Mouse (Mus musculus) stomach, postnatal 0 days (tissue): ENCODE measurements around the gene Mmp2. TPM values are rescaled to one million over a fixed set of nuclear protein-coding genes. Genes with fewer than 3 reads are reported as not detected.

Experiments used
- ATAC-seq: fragments of 200-750 bp; cut with Nextera tagmentation; 2 replicates; pipeline ENCODE4 v1.8.0; 2017; ENCODE audit not compliant: low FRiP score, low TSS enrichment
- DNase-seq: peaks from one replicate; pipeline ENCODE4 v3.0.0-alpha.2; 2016; ENCODE audit warnings: low spot score
- H3K27ac ChIP-seq: fragments of 300-500 bp; sonication (generic); replicated peaks from 2 replicates; pipeline ENCODE4 v1.5.1; 2014; ENCODE audit warnings: mild to moderate bottlenecking, control low read depth
- H3K27me3 ChIP-seq: fragments of 300-500 bp; sonication (generic); 2 replicates; pipeline ENCODE4 v1.6.1; 2014; ENCODE audit warnings: low read length; ENCODE audit not compliant: control insufficient read depth, insufficient read depth
- H3K36me3 ChIP-seq: fragments of 300-500 bp; sonication (generic); 2 replicates; pipeline ENCODE4 v1.6.1; 2014; ENCODE audit warnings: low read length, mixed read lengths; ENCODE audit not compliant: control insufficient read depth, insufficient read depth
- H3K4me1 ChIP-seq: fragments of 300-500 bp; sonication (generic); replicated peaks from 2 replicates; pipeline ENCODE4 v1.6.1; 2014; ENCODE audit warnings: antibody characterized with exemption; ENCODE audit not compliant: control insufficient read depth, insufficient read depth
- H3K4me2 ChIP-seq: fragments of 300-500 bp; sonication (generic); replicated peaks from 2 replicates; pipeline ENCODE4 v1.6.1; 2014; ENCODE audit warnings: low read depth, mild to moderate bottlenecking, control low read depth, moderate library complexity
- H3K4me3 ChIP-seq: fragments of 300-500 bp; sonication (generic); 2 replicates; pipeline ENCODE4 v1.5.1; 2014; ENCODE audit warnings: low read depth, low read length, control low read depth
- H3K9ac ChIP-seq: fragments of 300-500 bp; sonication (generic); 2 replicates; pipeline ENCODE4 v1.6.1; 2014; ENCODE audit warnings: mild to moderate bottlenecking, low read length, control low read depth, mixed read lengths
- H3K9me3 ChIP-seq: fragments of 300-500 bp; sonication (generic); 2 replicates; pipeline ENCODE4 v1.6.1; 2016; ENCODE audit warnings: low read length; ENCODE audit not compliant: control insufficient read depth
- CTCF ChIP-seq: IDR thresholded peaks from 2 replicates; pipeline ENCODE4 v1.5.1; 2016; ENCODE audit warnings: antibody characterized with exemption, low read depth, mild to moderate bottlenecking, moderate library complexity
- EP300 ChIP-seq: optimal IDR thresholded peaks from 2 replicates; pipeline ENCODE3; 2016; ENCODE audit warnings: antibody characterized with exemption
- WGBS: fragments of 180-500 bp; shearing (Covaris S2); extraction: QIAGEN DNeasy Blood & Tissue Kit; methylation state at CpG from one replicate; pipeline ENCODE4 v1.1.7; 2014; 5-methylcytosine and 5-hydroxymethylcytosine counted together
- polyA plus RNA-seq: library from polyadenylated mRNA; unstranded; fragments of >200 nt; fragmentation: Nextera tagmentation; extraction: Ambion mirVana; gene quantifications from 2 replicates; pipeline ENCODE4 v1.2.1, GENCODE M21; 2015

Mmp2 gene
- polyA plus RNA-seq, 1 experiment from 2014 or later, result 80.4 TPM

DNA sequence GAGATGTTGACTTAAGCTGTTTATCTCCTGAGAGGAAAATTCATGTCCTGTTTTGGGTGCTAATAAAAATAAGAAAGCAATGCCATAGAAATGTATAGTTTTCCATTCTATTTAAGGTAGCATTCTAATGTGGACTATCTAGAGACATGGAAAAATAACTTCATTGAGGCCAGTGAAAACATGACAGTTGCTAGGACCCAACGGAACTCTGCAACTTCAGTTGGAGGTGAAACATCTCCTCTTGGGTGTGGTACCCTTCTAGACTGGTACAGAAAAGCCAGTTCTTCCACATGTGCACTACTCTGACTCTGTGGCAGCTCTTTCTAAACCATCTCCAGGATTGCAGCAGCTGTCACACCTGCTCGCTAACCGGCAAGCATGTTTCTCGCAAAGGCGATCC is 74.0 kb downstream of the Mmp2 start, which contains the start of gene Capns2:
Gene Capns2 (plus strand): TSS at position 301 of the 400 bp plus-strand sequence.
- no peak for ATAC-seq

DNA sequence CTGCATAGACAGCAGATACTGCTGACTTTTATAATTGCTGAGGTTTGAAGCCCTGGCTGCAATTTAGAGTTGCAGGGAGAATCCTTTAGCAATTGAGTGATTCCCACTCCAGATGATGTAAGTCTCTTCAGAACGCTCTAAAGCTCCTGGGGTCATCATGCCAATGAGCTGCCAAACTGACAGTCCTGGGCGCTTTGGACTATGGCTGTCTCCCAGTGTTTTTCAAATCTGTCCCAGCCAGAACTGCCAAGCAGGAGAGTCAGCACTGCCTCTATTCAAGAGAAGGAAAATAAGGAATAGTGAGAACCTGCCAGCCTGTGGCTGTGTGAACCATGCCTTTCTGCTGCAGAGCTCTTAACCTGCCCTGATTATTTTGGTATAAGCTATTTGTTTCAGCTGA is 75.9 kb downstream of the Mmp2 start:
- WGBS, result 66% methylated on average over 2 of the region's 2 CpGs
- DNase-seq (no peak), ATAC-seq (no peak)
- Histone ChIP-seq H3K4me2 (no peak overlapping the region), H3K36me3 (no peaks in the 10 kb centered on the region), H3K27ac (no peak overlapping the region), H3K9ac (no peak overlapping the region), H3K4me3 (no peak overlapping the region), H3K9me3 (no peaks in the 10 kb centered on the region), H3K4me1 (no peaks in the 10 kb centered on the region), H3K27me3 (no peaks in the 10 kb centered on the region)
- TF ChIP-seq EP300 (no peak), CTCF (no peak)

More for the DNA sequence above, 74.0 kb downstream of the Mmp2 start, which contains the start of gene Capns2:
- Histone ChIP-seq H3K9ac (0 out of 2 replicates have a peak within 1 kb of the TSS, but pooled peaks have one; percentile 1), H3K4me1 (no peaks in the 10 kb centered on the region), H3K4me2 (peak within 1 kb of the TSS; percentile 11; the same call in 1 of the 2 replicates), H3K27ac (0 out of 2 replicates have a peak within 1 kb of the TSS, but pooled peaks have one; percentile 3), H3K27me3 (no peaks in the 10 kb centered on the region), H3K36me3 (no peaks in the 10 kb centered on the region), H3K9me3 (no peaks in the 10 kb centered on the region), H3K4me3 (peak within 1 kb of the TSS; percentile 0; the same call in 1 of the 2 replicates)
- WGBS, result 77% methylated on average over 5 of the region's 5 CpGs
- TF ChIP-seq EP300 (no peak), CTCF (no peak)
- DNase-seq, result no peak

Other genes with a start within 250 kb of the Mmp2 start
- gene Irx6, start 153.0 kb upstream of the Mmp2 start, polyA plus RNA-seq, result not detected in 2 replicates
- gene Lpcat2, start 28.0 kb downstream of the Mmp2 start, polyA plus RNA-seq, result 13.6 and 15.4 TPM in 2 replicates
- 48.8 and 52.8 TPM in 2 replicates for gene Capns2, start 74.1 kb downstream of the Mmp2 start, polyA plus RNA-seq
- gene Slc6a2, start 132.8 kb downstream of the Mmp2 start, polyA plus RNA-seq, result 0.07 and 0.13 TPM in 2 replicates
- not detected in 2 replicates for gene Ces1a, start 220.9 kb downstream of the Mmp2 start, polyA plus RNA-seq